Mouse (Mus musculus): ENCODE results near the gene Gm36210. TPM values are rescaled to one million over a fixed set of nuclear protein-coding genes. Genes with fewer than 3 reads are reported as not detected.

Gm36210 gene
- polyA plus RNA-seq, 1 experiment from 2014 or later, result not detected

GRCm38 (mm10) chr7:4921824-4922482, 15.6 kb upstream of the Gm36210 start, which contains the start of gene Nat14:
Gene Nat14, plus strand, starts transcription at chr7:4922028.
- Histone ChIP-seq H3K27ac (peak within 1 kb of the TSS; percentile 94), H3K4me2 (replicated peaks) (peak within 1 kb of the TSS; percentile 87), H3K9me3 (no peaks in the 10 kb centered on the region), H3K36me3 (peaks cover 43% of the 10 kb centered on the region), H3K27me3 (no peaks in the 10 kb centered on the region), H3K9ac (peak within 1 kb of the TSS; percentile 62), H3K4me1 (peaks cover 64% of the 10 kb centered on the region), H3K4me3 (peak within 1 kb of the TSS; percentile 42)
- 31% methylated on average over 8 of the region's 8 CpGs for WGBS
- ATAC-seq (ENCODE audit: low FRiP score, low read depth), result no peak

- H3K9ac ChIP-seq, result peak overlapping the region; percentile 8; the same call in 1 of the 2 replicates
- peaks cover 43% of the 10 kb centered on the region for H3K36me3 ChIP-seq
- H3K27me3 ChIP-seq, result no peaks in the 10 kb centered on the region
- peak overlapping the region; percentile 94; the same call in 1 of the 2 replicates for H3K27ac ChIP-seq
- H3K4me3 ChIP-seq, result no peak overlapping the region
- H3K9me3 ChIP-seq, result no peaks in the 10 kb centered on the region
- peaks cover 64% of the 10 kb centered on the region for H3K4me1 ChIP-seq
- peak overlapping the region; percentile 16; the same call in 1 of the 2 replicates for H3K4me2 ChIP-seq (replicated peaks)
- 56% methylated on average over 23 of the region's 23 CpGs for WGBS
- no peak for ATAC-seq (ENCODE audit: low FRiP score, low read depth)
These were observed 14.9 kb upstream of the Gm36210 start for GRCm38 (mm10) chr7:4920976-4921823.

- 90% methylated on average over 19 of the region's 19 CpGs for WGBS
- ATAC-seq (ENCODE audit: low FRiP score, low read depth), result no peak
- Histone ChIP-seq H3K27ac (peak overlapping the region; percentile 94; the same call in 1 of the 2 replicates), H3K27me3 (no peaks in the 10 kb centered on the region), H3K4me2 (replicated peaks) (no peak overlapping the region), H3K36me3 (peaks cover 43% of the 10 kb centered on the region), H3K9me3 (no peaks in the 10 kb centered on the region), H3K4me3 (no peak overlapping the region), H3K4me1 (peaks cover 60% of the 10 kb centered on the region), H3K9ac (no peak overlapping the region)
These were observed 14.2 kb upstream of the Gm36210 start for GRCm38 (mm10) chr7:4920496-4920895.

GRCm38 (mm10) chr7:4919971-4920370, 13.7 kb upstream of the Gm36210 start:
- ATAC-seq (ENCODE audit: low FRiP score, low read depth), result no peak
- no peak overlapping the region for H3K27ac ChIP-seq
- H3K4me1 ChIP-seq, result peaks cover 55% of the 10 kb centered on the region
- H3K9ac ChIP-seq, result no peak overlapping the region
- H3K9me3 ChIP-seq, result no peaks in the 10 kb centered on the region
- H3K4me3 ChIP-seq, result no peak overlapping the region
- H3K4me2 ChIP-seq (replicated peaks), result no peak overlapping the region
- no peaks in the 10 kb centered on the region for H3K27me3 ChIP-seq
- peaks cover 43% of the 10 kb centered on the region for H3K36me3 ChIP-seq
- WGBS, result 87% methylated on average over 21 of the region's 21 CpGs

- 72% methylated on average over 21 of the region's 21 CpGs for WGBS
- H3K27me3 ChIP-seq, result no peaks in the 10 kb centered on the region
- no peak overlapping the region for H3K9ac ChIP-seq
- H3K4me2 ChIP-seq (replicated peaks), result no peak overlapping the region
- H3K4me3 ChIP-seq, result no peak overlapping the region
- H3K36me3 ChIP-seq, result peaks cover 43% of the 10 kb centered on the region
- no peak overlapping the region for H3K27ac ChIP-seq
- H3K4me1 ChIP-seq, result peaks cover 51% of the 10 kb centered on the region
- no peak for ATAC-seq (ENCODE audit: low FRiP score, low read depth)
- no peaks in the 10 kb centered on the region for H3K9me3 ChIP-seq
These were observed 12.8 kb upstream of the Gm36210 start for GRCm38 (mm10) chr7:4919096-4919495.

GRCm38 (mm10) chr7:4918681-4919080, 12.4 kb upstream of the Gm36210 start:
- H3K4me1 ChIP-seq, result peaks cover 48% of the 10 kb centered on the region
- H3K9ac ChIP-seq, result no peak overlapping the region
- no peak overlapping the region for H3K4me2 ChIP-seq (replicated peaks)
- no peak for ATAC-seq (ENCODE audit: low FRiP score, low read depth)
- H3K27me3 ChIP-seq, result no peaks in the 10 kb centered on the region
- no peak overlapping the region for H3K4me3 ChIP-seq
- WGBS, result 92% methylated on average over 15 of the region's 15 CpGs
- peaks cover 43% of the 10 kb centered on the region for H3K36me3 ChIP-seq
- no peaks in the 10 kb centered on the region for H3K9me3 ChIP-seq
- no peak overlapping the region for H3K27ac ChIP-seq

GRCm38 (mm10) chr7:4917494-4917893, 11.2 kb upstream of the Gm36210 start:
- 89% methylated on average over 2 of the region's 2 CpGs for WGBS
- Histone ChIP-seq H3K4me3 (no peak overlapping the region), H3K4me1 (peaks cover 36% of the 10 kb centered on the region), H3K9me3 (no peaks in the 10 kb centered on the region), H3K27me3 (no peaks in the 10 kb centered on the region), H3K27ac (no peak overlapping the region), H3K9ac (peak overlapping the region; percentile 85; the same call in 1 of the 2 replicates), H3K4me2 (replicated peaks) (no peak overlapping the region), H3K36me3 (peaks cover 43% of the 10 kb centered on the region)
- no peak for ATAC-seq (ENCODE audit: low FRiP score, low read depth)

GRCm38 (mm10) chr7:4915669-4916416, 9.5 kb upstream of the Gm36210 start:
- peaks cover 22% of the 10 kb centered on the region for H3K4me1 ChIP-seq
- ATAC-seq (ENCODE audit: low FRiP score, low read depth), result peak; percentile 48; the same call in 1 of the 2 replicates
- H3K9ac ChIP-seq, result peak overlapping the region; percentile 85
- H3K36me3 ChIP-seq, result peaks cover 35% of the 10 kb centered on the region
- no peaks in the 10 kb centered on the region for H3K9me3 ChIP-seq
- H3K4me3 ChIP-seq, result peak overlapping the region; percentile 67
- 16% methylated on average over 14 of the region's 14 CpGs for WGBS
- H3K27me3 ChIP-seq, result no peaks in the 10 kb centered on the region
- H3K27ac ChIP-seq, result peak overlapping the region; percentile 96
- H3K4me2 ChIP-seq (replicated peaks), result peak overlapping the region; percentile 84

GRCm38 (mm10) chr7:4915007-4915665, 8.8 kb upstream of the Gm36210 start, which contains the start of gene Zfp628:
Gene Zfp628, plus strand, starts transcription at chr7:4915217.
- peak within 1 kb of the TSS; percentile 85 for H3K9ac ChIP-seq
- H3K36me3 ChIP-seq, result peaks cover 27% of the 10 kb centered on the region
- H3K4me3 ChIP-seq, result peak within 1 kb of the TSS; percentile 67
- no peaks in the 10 kb centered on the region for H3K27me3 ChIP-seq
- ATAC-seq (ENCODE audit: low FRiP score, low read depth), result peak; percentile 93
- no peaks in the 10 kb centered on the region for H3K9me3 ChIP-seq
- peak within 1 kb of the TSS; percentile 84 for H3K4me2 ChIP-seq (replicated peaks)
- peak within 1 kb of the TSS; percentile 96 for H3K27ac ChIP-seq
- under 1% methylated on average over 54 of the region's 56 CpGs for WGBS
- H3K4me1 ChIP-seq, result peaks cover 22% of the 10 kb centered on the region

GRCm38 (mm10) chr7:4912248-4912647, 5.9 kb upstream of the Gm36210 start:
- no peaks in the 10 kb centered on the region for H3K9me3 ChIP-seq
- H3K27me3 ChIP-seq, result no peaks in the 10 kb centered on the region
- no peak overlapping the region for H3K9ac ChIP-seq
- H3K27ac ChIP-seq, result 0 out of 2 replicates have a peak overlapping the region, but pooled peaks have one; percentile 15
- WGBS, result 74% methylated on average over 5 of the region's 5 CpGs
- no peak for ATAC-seq (ENCODE audit: low FRiP score, low read depth)
- no peak overlapping the region for H3K4me3 ChIP-seq
- H3K4me1 ChIP-seq, result peaks cover 22% of the 10 kb centered on the region
- H3K36me3 ChIP-seq, result no peaks in the 10 kb centered on the region
- H3K4me2 ChIP-seq (replicated peaks), result no peak overlapping the region

GRCm38 (mm10) chr7:4911561-4911960, 5.2 kb upstream of the Gm36210 start:
- Histone ChIP-seq H3K27me3 (no peaks in the 10 kb centered on the region), H3K27ac (peak overlapping the region; percentile 15; the same call in 1 of the 2 replicates), H3K4me1 (peaks cover 15% of the 10 kb centered on the region), H3K4me3 (no peak overlapping the region), H3K9me3 (no peaks in the 10 kb centered on the region), H3K36me3 (no peaks in the 10 kb centered on the region), H3K9ac (no peak overlapping the region), H3K4me2 (replicated peaks) (no peak overlapping the region)
- WGBS, result 31% methylated on average over 9 of the region's 9 CpGs
- no peak for ATAC-seq (ENCODE audit: low FRiP score, low read depth)
